Comparison of ENCODE assay signal across 8 mouse cellular contexts in the genomic region with DNA sequence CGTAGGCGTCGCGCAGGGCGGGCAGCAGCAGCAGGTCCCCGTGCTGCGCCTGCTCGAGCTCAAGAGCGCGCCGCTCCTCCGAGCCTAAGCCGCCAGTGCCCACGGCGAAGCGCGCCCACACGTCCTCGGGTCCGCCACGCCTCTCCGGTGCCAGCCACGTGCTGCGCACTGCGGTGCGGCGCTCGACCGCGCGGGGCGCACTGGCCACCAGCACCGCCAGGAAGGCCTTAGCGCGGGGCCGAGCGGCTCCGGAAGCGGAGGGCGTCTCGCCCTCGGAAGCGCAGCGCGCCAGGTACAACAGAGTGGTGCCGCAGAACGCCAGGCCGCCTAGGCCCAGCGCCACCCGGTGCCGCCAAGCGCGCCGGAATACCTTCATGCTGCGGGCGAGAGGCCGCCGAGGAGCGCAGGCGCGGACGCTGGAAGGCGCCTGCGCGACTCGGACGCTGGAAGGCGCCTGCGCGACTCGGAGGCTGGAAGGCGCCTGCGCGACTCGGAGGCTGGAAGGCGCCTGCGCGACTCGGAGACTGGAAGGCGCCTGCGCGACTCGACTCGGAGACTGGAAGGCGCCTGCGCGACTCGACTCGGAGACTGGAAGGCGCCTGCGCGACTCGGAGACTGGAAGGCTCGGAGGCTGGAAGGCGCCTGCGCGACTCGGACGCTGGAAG. TPM values are rescaled to one million over a fixed set of nuclear protein-coding genes. Genes with fewer than 3 reads are reported as not detected.
DNase-seq lines count a peak whose midpoint lies in the region; ATAC-seq lines count a peak whose summit lies in the region.

TSS of gene B3galt6 (minus strand) at position 409 of the 665 bp plus-strand sequence.
TSS of gene Sdf4 (plus strand) at position 632 of the 665 bp plus-strand sequence.

- peak; percentile 81 for ATAC-seq in megakaryocyte, adult 5-6 weeks (ENCODE audit: poor library complexity, severe bottlenecking)

- DNase-seq in NIH3T3 (ENCODE audit: low read depth) = peak; percentile 92
- peak; percentile 87 for DNase-seq in cerebellum, adult 9-10 months
- DNase-seq in frontal cortex, adult 2 months (ENCODE audit: extremely low spot score in 1 of 2, low spot score in 1 of 2) = peak; percentile 51 to 84
- peak; percentile 93 for DNase-seq in induced T-regulatory cell, adult 2 months (ENCODE audit: low read depth)
- peak; percentile 85 for DNase-seq in left cerebral cortex, adult 8-10 months (ENCODE audit: low spot score in 2 of 2)
- peak; percentile 90 for DNase-seq in right cerebral cortex, adult 18-20 months
- DNase-seq in urinary bladder, postnatal 25 days (ENCODE audit: low spot score) = peak; percentile 78

RNA-seq across cellular contexts. Expression of gene B3galt6, which starts in this region (rescaled TPM):
- 9.7 and 10.6 TPM in 2 replicates for polyA plus RNA-seq in frontal cortex, adult 2 months (2012; rRNA removed)
- total RNA-seq in left cerebral cortex, adult 8-10 months (2022) = 10 to 100 TPM in 2 of 4 experiments, 1 to 10 TPM in 2; 9.3 to 12.6 (median 10.5) TPM
- total RNA-seq in megakaryocyte, adult 5-6 weeks (2015) = 3.5 and 3.6 TPM in 2 replicates
- 3.5 and 4.0 TPM in 2 replicates for total RNA-seq in megakaryocyte, adult 5-6 weeks (2017)

RNA-seq across cellular contexts. Expression of gene Sdf4, which starts in this region (rescaled TPM):
- polyA plus RNA-seq in frontal cortex, adult 2 months (2012; rRNA removed) = 123 and 128 TPM in 2 replicates
- 100 to 1,000 TPM; 206 to 235 (median 221) TPM for total RNA-seq in left cerebral cortex, adult 8-10 months (2022)
- total RNA-seq in megakaryocyte, adult 5-6 weeks (2015) = 43.6 and 57.5 TPM in 2 replicates
- 216 and 221 TPM in 2 replicates for total RNA-seq in megakaryocyte, adult 5-6 weeks (2017)

Comparison
In these comparisons a context has a peak if more than half of its experiments do, and no peak if none do; other contexts are left out.
1. Peak in every context shown above with its lines: DNase-seq and ATAC-seq.